Mouse (Mus musculus): ENCODE results near the gene Aire. TPM values are rescaled to one million over a fixed set of nuclear protein-coding genes. Genes with fewer than 3 reads are reported as not detected.
A peak's percentile ranks its signal among the peaks of the same experiment; 100 is the strongest.

The Aire gene
- total RNA-seq (2021), result under 1 TPM; 0.16 to 0.45 TPM
- long read RNA-seq, experiment 1, partial matches to known transcripts, result 0 of 1 reads
- long read RNA-seq, experiment 1, other reads (novel, unspliced or antisense), result 1 of 1 reads
- long read RNA-seq, experiment 2, result 0 reads

GRCm38 (mm10) chr10:78043406-78043836 lies at the start of gene Aire:
Aire (minus strand) TSS chr10:78043610.
- DNase-seq (ENCODE audit: low spot score in 2 of 2), result peak; percentile 35 to 57

- no peak for DNase-seq (ENCODE audit: low spot score in 2 of 2)
Measured at GRCm38 (mm10) chr10:78092725-78093029, 49.3 kb upstream of the Aire start.

- no peak for DNase-seq (ENCODE audit: low spot score in 2 of 2)
Measured at GRCm38 (mm10) chr10:78091865-78092724, 48.7 kb upstream of the Aire start.

- no peak for DNase-seq (ENCODE audit: low spot score in 2 of 2)
Measured at GRCm38 (mm10) chr10:78090706-78091491, 47.5 kb upstream of the Aire start.

GRCm38 (mm10) chr10:78090246-78090645 lies 46.8 kb upstream of the Aire start:
- DNase-seq (ENCODE audit: low spot score in 2 of 2), result no peak

GRCm38 (mm10) chr10:78087101-78087511 lies 43.7 kb upstream of the Aire start:
- DNase-seq (ENCODE audit: low spot score in 2 of 2), result no peak

GRCm38 (mm10) chr10:78086444-78087061 lies 43.1 kb upstream of the Aire start:
- no peak for DNase-seq (ENCODE audit: low spot score in 2 of 2)

- DNase-seq (ENCODE audit: low spot score in 2 of 2), result no peak
Measured at GRCm38 (mm10) chr10:78085711-78086110, 42.3 kb upstream of the Aire start.

- DNase-seq (ENCODE audit: low spot score in 2 of 2), result no peak
Measured at GRCm38 (mm10) chr10:78084073-78084472, 40.7 kb upstream of the Aire start.

GRCm38 (mm10) chr10:78079955-78080591 lies 36.7 kb upstream of the Aire start:
- no peak for DNase-seq (ENCODE audit: low spot score in 2 of 2)

GRCm38 (mm10) chr10:78078276-78078675 lies 34.9 kb upstream of the Aire start:
- no peak for DNase-seq (ENCODE audit: low spot score in 2 of 2)

- DNase-seq (ENCODE audit: low spot score in 2 of 2), result no peak
Measured at GRCm38 (mm10) chr10:78077862-78078261, 34.5 kb upstream of the Aire start.

GRCm38 (mm10) chr10:78074977-78075376 lies 31.6 kb upstream of the Aire start:
- DNase-seq (ENCODE audit: low spot score in 2 of 2), result no peak

GRCm38 (mm10) chr10:78074151-78074550 lies 30.7 kb upstream of the Aire start:
- no peak for DNase-seq (ENCODE audit: low spot score in 2 of 2)

- peak; percentile 38 to 50 for DNase-seq (ENCODE audit: low spot score in 2 of 2)
Measured at GRCm38 (mm10) chr10:78069101-78070011, 25.9 kb upstream of the Aire start, which contains the start of gene Icosl. Icosl (plus strand) TSS chr10:78069302.

- no peak for DNase-seq (ENCODE audit: low spot score in 2 of 2)
Measured at GRCm38 (mm10) chr10:78068541-78068940, 25.1 kb upstream of the Aire start.

GRCm38 (mm10) chr10:78067226-78067625 lies 23.8 kb upstream of the Aire start:
- no peak for DNase-seq (ENCODE audit: low spot score in 2 of 2)

GRCm38 (mm10) chr10:78063122-78063521 lies 19.7 kb upstream of the Aire start:
- DNase-seq (ENCODE audit: low spot score in 2 of 2), result no peak

GRCm38 (mm10) chr10:78057056-78057455 lies 13.6 kb upstream of the Aire start:
- no peak for DNase-seq (ENCODE audit: low spot score in 2 of 2)

All from layer of hippocampus, postnatal 14 days (tissue).